Mouse (Mus musculus): Measurements from ENCODE around the gene Rnf220.

Rnf220 gene

DNA sequence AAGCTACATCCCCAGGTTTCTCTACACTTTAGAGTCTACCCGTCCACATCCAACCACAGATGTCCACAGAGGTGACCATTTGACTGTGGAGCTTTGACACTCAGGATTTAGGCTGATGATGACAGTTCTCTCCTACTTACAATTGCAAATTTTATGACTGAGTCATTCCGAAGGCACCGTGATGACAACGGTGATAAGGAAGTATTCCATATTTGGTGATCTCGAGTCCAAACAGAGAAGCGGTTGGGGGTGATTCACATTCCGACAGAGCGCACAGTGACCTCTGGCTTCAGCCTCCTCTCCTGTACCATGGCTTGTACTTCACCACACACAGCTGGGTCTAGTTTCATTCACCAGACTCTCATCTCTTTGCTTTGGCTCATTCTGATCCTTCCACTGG is 115.0 kb downstream of the Rnf220 start:
- no peak for DNase-seq (ENCODE audit: extremely low spot score, low read depth, low spot score)

DNA sequence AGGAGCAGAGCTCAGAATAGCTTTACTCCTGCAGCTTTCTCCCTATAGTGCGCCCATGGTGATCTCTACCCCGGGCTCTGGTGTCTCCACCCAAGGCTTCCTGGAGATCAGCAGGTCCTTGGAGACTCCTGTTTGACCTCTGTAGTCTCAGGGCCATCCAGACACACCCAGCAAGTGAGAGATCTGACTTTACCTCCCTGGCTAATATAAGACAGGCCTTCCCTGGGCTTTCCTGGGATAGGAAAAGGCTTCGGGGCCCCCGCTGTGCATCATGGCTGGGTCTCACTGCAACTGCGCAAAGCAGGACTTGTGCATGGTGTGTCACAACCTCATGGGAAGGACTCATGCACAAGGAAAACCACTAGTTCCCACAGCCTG is 116.3 kb downstream of the Rnf220 start:
- no peak for DNase-seq (ENCODE audit: extremely low spot score, low read depth, low spot score)

DNA sequence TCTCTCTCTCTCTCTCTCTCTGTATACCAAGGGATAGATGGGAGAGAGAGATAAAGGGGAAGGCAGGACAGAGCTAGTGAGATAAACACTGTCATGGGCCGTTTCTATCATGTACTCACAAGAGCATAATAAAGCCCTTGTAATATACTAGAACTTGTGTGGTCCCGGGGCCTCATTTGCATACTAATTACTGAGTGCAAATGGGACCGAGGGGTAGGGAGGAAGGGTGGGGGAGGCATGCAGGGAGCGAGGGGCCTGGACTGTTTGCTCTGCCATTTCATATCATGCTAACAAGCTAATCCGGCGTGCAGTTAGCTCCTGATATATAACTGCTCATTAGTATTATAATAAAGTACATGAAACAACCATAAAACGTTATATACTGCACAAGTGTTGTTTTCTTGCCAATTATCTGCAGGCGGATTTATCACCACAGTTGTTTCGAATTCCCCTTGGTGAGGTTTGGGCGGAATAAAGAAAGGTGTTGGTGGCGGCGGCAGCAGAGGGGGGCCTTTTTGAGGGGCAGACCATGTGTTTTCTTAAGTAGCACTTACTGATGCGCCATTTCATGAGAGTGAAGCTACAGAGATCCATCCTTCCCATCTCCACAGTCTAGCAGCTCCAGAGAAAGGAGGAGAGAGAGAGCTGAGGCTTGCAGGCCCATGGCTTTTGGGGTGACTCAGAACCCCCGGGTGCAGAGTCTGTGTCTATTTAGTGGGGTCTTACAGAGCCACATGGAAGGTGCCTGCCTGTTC is 116.9 kb downstream of the Rnf220 start:
- DNase-seq (ENCODE audit: extremely low spot score, low read depth, low spot score): no peak

DNA sequence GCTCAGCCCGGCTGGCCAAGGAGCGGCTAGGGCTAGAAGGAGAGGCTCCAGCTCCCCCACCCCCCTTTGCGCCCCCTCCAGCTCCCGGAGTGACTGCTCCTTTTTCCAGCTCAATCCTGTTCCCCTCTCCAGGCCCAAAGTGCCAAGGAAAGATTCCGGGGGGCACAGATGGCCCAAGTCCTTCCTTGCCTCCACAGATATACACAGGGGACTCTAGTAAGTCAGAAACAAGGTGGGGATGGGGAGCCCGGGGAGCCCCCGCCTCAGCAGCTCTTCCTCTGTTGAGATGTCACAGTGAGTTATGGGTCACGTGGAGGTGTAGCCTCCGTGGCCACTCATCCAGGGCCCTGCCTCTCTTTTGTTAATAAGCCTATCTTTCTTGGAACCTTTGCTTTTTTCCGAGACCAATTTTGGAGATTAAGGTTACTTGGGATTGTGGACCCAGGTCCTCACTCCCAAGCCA is 122.7 kb downstream of the Rnf220 start:
- no peak for DNase-seq (ENCODE audit: extremely low spot score, low read depth, low spot score)

DNA sequence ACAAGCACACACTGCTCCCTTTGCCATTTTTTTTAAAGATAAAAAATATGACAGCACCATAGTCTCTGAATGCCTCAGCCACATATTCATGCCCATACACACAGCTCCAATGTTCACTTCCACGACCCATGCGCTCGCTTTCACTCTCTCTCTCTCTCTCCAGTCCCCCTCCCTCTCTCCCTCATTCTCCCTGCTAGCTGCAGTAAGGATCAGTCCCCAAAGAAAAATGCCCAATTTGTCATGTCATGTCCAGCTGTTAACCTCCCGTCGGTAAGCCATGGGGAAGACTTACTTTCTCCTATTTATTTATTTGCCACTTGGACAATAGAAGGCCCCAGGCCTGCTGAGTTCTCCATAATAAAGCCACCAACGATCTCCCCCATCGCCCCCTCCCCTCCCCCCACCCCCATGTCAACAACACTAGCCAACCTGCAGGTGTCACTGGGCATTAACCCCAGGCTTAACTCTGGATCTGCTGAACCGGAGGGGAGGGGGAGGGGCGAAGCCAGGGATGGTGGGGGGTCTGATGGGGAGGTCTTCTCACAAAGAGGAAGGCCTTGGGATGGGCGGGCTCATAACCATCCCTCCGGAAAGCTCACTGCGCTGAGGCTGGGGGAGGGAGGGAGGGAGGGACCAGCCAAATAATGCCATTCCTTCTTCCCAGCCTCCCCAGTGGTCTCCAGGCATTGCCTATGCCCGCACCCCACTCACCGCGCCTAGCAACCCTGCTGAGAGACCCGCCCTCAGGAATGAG is 123.4 kb downstream of the Rnf220 start:
- DNase-seq (ENCODE audit: extremely low spot score, low read depth, low spot score): no peak

DNA sequence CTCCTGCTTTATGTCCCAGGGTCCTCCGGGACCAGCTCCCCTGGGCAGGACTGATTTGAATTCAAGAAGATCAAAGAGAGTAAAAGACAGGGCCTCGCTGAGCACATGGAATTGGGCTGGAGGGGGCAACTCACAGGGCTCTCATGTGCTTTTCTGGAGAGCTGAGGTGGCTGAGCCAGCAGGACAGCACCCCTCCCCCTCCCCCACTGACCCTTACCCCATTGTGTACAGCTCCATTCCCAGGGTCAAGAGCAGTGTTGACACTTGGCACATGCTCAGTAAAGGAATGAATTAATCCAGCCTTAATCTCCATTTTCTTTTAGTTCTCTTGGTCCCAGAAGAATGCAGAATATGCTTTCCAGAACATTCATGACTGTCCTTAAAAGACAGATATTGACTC is 125.0 kb downstream of the Rnf220 start:
- DNase-seq (ENCODE audit: extremely low spot score, low read depth, low spot score): no peak

DNA sequence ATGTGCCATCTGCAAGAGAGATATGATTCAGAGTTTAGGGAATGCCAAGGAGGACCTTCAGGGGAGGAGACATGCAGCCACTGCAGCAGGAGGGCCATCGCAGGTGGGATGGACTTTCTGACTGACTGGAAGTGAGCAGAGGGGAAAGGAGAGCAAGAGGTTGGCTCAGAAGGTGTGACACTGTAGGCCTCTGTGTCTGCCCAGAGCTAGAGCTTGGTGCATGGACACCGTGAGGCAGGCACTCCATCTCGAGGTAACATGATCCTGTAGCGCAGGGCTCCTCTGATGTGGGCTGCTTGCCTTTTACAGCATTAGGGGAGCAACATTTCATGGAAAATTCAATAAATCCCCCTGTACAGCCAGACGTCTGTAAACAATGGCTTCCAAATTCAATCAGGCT is 126.5 kb downstream of the Rnf220 start:
- no peak for DNase-seq (ENCODE audit: extremely low spot score, low read depth, low spot score)

DNA sequence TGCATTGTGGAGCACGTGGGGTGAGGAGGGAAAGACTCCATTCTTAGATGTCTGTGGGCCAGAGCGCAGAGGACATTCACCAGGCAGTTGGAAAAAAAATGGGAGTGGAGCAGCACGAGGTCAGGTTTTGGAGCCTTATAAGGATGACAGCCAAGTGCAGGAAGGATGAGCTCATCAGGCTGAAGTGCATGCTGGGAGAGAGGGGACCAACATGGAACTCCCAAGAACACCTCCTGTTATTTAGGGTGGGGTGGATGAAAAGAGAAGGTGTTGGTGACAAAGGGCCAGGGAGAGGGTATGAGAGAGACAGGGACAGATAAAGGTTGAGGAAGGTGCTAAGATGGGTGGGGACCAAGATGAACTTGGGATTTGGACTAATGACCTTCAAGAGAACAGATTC is 127.3 kb downstream of the Rnf220 start:
- DNase-seq (ENCODE audit: extremely low spot score, low read depth, low spot score): no peak

DNA sequence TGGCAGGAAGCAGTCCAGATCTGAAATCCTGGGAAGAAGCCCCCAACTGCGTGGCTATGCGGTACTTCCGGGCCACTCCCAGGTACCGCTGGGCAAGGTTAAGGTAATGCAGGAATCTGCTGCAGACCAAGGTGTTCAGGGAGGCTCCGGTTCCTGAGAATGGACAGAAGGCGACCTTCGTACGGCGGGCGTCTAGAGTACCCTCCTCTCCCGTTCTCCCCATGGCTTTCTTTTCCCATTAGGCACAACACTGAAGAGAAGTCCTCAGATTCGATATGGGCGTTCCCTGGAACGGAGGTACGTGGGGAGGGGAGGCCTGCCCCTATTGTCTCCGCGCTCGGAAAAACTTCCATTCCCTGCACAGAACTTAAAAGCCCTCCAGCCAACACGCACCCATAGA is 129.5 kb downstream of the Rnf220 start:
- no peak for DNase-seq (ENCODE audit: extremely low spot score, low read depth, low spot score)

DNA sequence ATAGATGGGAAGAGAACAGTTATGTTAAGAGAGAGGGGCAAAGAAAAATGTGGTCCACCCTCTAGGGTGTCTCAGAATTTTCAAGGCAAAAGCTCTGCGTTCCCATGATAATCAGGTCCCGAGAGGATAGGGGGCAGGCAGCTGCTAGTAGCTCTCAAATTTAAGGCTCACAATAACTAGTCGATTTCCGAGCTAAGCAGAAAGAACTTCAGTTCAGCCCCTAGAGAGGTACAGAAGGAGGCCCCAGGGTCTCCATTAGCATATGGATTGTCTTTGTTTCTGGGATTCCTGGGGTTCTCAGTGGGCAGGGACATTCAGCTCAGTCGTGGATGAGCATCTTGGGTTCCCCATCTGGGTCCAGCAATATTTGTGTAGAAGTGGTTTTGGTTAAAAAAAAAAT is 134.8 kb downstream of the Rnf220 start:
- no peak for DNase-seq (ENCODE audit: extremely low spot score, low read depth, low spot score)

DNA sequence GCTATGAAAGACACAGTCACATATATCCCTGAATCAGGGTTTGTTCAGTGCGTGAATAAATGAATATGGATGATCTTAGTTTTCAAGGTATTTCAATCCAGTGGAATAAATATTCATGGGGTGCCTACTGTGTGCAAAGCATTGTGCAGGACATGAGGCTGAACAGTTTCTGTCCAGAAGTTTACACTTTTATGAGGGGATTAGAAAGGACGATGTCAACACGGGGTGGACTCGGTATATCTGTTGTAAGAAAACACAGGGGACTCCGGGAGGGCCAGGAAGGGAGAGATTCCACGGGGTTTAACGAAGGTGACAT is 135.3 kb downstream of the Rnf220 start:
- no peak for DNase-seq (ENCODE audit: extremely low spot score, low read depth, low spot score)

DNA sequence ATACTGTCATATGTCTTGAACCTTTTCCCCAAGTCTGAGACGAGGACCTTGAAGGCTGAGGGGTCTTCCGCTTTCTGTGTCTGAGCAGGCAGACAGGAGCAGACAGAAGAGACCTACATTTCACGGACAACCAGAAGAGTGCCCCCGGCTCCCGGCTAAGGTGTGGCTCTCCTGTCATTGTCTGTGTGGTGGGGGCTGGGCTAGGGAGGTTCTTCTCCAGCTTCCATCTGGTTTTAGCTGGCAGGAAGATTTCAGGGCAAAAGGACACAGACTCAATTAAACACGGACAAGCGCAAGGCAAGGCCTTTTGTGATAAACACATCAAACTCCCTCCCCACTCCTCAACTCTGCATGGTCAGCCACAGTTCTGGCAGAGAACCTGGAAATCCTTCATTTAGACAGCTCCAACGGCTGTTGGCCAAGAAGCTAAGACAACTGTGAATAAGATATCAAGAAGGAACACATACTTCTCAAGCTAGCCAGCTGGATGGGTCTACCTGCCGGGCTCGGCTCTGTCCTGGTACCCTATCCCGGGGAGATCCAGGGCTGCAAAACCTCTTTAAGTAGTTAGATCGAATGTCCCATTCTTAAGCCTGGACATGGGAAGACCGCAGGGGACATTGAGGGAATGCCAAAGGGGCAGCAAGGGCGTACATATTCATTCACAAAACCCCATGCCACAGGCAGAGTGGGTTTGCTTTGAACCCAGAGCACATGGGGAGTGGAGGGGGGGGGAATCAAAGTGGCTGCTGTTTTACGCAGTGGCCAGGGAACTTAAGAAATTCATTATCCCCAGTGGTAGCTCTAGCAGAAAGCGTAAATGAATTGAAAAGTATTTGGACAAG is 135.9 kb downstream of the Rnf220 start:
- DNase-seq (ENCODE audit: extremely low spot score, low read depth, low spot score): no peak

DNA sequence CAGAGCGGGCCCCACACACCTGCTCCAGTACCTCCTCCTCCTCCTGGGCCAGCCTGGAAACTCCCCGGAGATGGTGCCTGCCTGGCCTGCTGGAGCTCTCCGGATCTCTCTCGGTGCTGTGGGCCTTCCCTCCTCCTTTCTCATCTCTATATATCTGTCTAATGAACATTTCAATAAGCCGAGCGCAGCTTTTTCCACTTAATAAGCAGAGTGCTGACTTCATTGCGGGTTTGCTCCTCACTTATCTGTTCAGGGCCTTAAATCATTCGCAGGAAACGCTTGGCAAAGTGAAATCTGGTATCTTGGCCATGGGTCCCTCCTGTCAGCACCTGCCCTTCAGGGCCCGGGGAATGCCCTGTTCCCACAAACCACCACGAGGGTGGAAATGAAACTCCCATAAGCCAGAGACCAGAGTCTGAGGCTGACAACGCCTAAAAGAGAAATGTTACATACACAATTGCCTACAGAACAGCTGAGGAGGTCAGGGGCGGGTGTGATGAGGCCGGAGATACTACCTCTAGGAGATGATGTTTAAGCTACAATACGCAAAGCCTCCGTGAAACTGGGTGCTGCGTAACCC is 137.0 kb downstream of the Rnf220 start:
- DNase-seq (ENCODE audit: extremely low spot score, low read depth, low spot score): no peak

DNA sequence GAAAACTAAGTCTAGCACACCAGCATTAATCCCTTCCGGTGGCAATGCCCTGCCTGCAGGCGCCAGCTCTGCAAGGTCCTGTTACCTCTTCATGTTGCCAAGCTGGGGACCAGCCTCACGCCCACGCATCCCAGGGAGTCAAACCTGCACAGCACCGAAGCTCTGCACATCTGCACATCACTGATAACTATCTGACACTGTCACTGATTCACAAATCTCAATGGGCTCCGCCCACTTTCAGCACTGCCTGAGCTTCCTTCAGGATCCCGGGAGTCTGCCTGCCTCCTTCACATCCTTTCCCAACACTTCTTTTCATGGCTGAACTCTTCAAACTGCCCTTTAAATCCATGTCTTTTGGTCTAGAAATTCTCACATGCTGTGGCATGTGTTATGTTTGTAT is 138.9 kb downstream of the Rnf220 start:
- no peak for DNase-seq (ENCODE audit: extremely low spot score, low read depth, low spot score)

DNA sequence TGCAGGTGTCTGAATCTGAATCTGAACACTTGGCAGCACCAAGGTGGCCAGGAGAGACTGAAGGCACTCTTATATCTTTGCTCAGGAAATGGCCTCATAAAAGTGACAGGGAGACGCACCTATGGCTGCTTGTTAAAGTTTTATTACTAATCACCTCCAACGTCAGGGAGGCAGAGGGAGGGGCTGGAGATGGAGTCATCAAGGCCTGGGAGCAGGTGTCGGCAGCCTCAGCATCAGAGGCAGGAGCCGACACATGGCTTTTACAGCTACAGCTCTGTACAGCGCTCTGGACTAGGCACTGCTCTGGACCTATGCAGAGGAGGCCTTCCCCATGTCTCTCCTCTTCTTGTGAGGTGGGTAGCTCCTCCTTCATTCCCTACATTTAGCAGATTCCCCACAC is 139.7 kb downstream of the Rnf220 start:
- no peak for DNase-seq (ENCODE audit: extremely low spot score, low read depth, low spot score)

DNA sequence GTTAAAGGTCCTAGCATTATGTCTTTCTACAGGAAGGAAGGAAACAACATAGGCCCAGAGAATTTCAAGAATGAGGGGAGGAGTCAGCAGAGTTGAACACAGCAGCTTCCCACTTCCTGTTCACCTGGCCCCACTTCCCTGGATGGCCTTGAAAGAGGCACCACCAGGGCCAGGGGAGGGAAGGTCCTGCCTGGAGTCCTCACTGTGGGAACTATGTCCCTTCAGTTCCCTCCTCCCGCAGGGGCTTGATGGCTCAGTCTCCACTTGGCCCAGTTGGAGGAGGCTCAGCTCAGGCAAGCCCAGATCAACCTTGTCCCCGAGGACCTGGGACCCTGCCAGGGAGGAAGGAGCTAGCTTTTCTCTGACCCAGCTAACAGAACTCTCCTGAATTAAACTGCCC is 140.6 kb downstream of the Rnf220 start:
- DNase-seq (ENCODE audit: extremely low spot score, low read depth, low spot score): no peak

DNA sequence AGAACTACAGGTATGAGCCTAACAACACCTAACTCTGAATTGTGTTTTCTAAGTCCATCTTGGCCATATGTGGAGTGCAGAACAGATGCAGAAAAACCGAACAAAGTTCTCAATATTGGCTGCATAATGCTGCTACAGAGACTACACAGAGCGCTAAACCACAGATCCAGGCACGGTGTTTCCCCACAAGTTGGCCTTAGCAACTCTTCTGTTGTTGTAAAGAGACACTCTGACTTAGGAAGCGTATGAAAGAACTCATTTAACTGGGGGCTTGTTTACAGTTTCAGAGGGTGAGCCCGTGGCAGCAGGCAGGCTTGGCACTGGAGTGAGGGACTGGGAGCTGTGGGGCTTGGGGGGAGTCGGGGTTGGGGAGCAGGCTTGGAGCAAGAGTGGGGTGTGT is 142.2 kb downstream of the Rnf220 start:
- no peak for DNase-seq (ENCODE audit: extremely low spot score, low read depth, low spot score)

DNA sequence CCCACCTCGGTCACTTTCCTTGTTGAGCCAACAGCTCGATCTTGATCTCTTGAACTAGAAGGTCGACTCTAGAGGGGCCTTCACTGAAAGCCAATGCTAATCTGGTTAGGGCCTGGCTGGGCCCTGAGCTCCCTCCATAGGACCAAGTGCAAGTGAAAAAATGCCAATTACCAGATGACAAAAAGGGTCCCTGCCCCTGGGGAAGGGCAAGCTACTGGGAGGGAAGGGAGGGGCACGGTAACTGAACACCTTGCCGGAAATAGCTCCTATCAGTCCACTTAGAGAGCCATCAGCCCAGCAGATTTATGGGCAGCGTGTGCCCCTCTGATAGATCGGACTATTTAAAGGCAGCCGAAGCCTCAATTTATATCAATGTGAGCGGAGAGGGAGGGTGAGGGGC is 143.9 kb downstream of the Rnf220 start:
- DNase-seq (ENCODE audit: extremely low spot score, low read depth, low spot score): no peak

DNA sequence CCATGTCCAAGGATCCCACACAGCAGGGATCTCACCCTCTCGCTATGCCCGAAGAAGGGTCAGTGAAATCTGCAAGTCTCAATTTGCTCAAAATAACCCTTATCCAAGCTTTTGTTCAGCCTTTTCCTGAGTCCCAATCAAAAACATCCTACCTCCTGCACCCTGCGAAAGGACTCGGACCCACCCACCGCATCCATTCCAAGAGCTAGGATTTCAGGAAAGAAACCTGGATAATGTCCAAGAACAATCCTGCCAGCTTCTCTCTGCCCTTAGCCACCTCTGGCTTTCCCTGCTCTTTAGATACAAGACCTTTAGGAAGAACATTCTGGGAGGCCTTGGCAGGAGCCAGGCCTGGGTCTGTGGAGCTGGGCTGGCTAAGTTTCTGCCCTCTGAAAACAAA is 144.8 kb downstream of the Rnf220 start:
- DNase-seq (ENCODE audit: extremely low spot score, low read depth, low spot score): no peak

DNA sequence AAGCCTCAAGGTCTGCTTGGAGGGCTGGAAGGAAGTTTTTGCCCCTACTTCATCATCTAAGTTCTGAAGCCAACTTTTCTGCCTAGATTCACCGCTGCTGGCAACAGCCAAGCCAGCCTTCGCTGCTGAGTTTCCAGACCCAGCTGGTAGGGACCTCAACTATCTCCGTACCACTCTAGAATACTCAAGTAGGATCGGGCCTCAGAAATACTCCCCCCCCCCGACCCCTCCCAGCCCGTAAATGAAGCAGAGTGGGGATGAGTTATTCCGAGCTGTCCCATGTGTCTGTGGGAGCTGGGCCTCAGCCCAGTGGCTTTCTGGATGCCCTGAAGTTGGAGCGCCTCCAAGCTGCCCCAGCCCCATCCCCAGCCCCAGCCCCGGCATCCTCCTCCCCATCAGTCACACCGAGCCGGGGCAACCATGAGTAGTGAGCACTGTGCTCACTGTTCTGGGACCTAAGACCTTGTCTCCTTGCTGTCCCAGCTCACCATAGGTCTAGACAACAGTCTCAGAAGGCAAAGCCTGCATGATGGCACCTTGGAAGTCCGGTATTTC is 146.6 kb downstream of the Rnf220 start:
- no peak for DNase-seq (ENCODE audit: extremely low spot score, low read depth, low spot score)

DNA sequence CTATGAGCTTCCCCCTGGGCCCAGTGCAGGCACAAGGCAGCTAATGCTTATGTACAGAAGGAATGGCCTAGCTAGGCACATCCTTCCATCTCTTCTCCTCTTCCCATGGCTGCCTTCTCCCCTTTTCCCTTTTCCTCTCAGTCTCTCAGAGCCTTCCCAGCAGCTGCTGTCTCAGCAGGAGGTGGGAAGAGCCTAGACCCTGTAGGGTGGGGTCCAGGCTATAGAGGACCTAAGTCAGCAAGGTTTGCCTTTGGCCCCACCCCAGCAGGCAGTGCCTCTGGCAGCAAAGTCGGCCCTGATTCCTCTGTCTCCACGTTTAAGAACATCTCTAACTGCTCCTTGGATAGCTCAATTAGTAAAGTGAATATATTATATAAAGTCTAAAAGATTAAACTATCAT is 147.5 kb downstream of the Rnf220 start:
- DNase-seq (ENCODE audit: extremely low spot score, low read depth, low spot score): no peak
